Mouse (Mus musculus): ENCODE data around the gene Serf2. TPM values are rescaled to one million over a fixed set of nuclear protein-coding genes. Genes with fewer than 3 reads are reported as not detected.

Serf2 gene
- polyA plus RNA-seq, 1 experiment from 2014 or later, result 262 TPM

DNA sequence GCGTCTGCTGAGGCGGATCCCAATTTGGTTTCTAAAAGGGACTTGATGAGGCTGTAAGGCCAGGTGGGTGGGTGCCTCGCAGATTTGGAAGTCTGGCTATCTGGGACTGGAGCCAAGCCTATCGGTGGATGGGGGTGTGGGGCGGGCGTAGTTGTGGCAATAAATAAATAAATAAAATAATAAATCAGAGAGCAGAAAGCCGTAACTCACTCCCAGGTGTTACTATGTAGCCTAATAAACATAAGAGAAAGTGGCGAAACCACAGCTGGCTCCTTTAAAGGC is 6.0 kb upstream of the Serf2 start:
- H3K9me3 ChIP-seq (ENCODE audit: control insufficient read depth, low read length), result no peaks in the 10 kb centered on the region
- H3K27ac ChIP-seq (ENCODE audit: low read depth, low read length), result no peak overlapping the region
- peak overlapping the region; percentile 38 for H3K4me3 ChIP-seq (ENCODE audit: low read length)
- H3K4me1 ChIP-seq (ENCODE audit: control insufficient read depth, insufficient read depth, low read depth, low read length), result peaks cover 13% of the 10 kb centered on the region
- H3K4me2 ChIP-seq (ENCODE audit: low read length), result peak overlapping the region; percentile 73
- no peak overlapping the region for H3K9ac ChIP-seq (ENCODE audit: low read depth, low read length)
- 12% methylated on average over 8 of the region's 8 CpGs for WGBS
- peaks cover 13% of the 10 kb centered on the region for H3K36me3 ChIP-seq (ENCODE audit: control insufficient read depth, insufficient read depth, low read length)
- no peak for ATAC-seq
- H3K27me3 ChIP-seq (replicated peaks; ENCODE audit: control insufficient read depth, insufficient read depth, low read length), result peaks cover 15% of the 10 kb centered on the region

GRCm38 (mm10) chr2:121444178-121444577 is 4.8 kb upstream of the Serf2 start, which contains the start of gene Ell3:
TSS of gene Ell3 (minus strand) at chr2:121444278.
- Histone ChIP-seq H3K4me1 (ENCODE audit: control insufficient read depth, insufficient read depth, low read depth, low read length) (peaks cover 14% of the 10 kb centered on the region), H3K36me3 (ENCODE audit: control insufficient read depth, insufficient read depth, low read length) (peaks cover 6% of the 10 kb centered on the region; the same call in 1 of the 2 replicates), H3K27me3 (replicated peaks; ENCODE audit: control insufficient read depth, insufficient read depth, low read length) (peaks cover 15% of the 10 kb centered on the region), H3K4me2 (ENCODE audit: low read length) (no peak within 1 kb of the TSS; the same call in 1 of the 2 replicates), H3K9me3 (ENCODE audit: control insufficient read depth, low read length) (no peaks in the 10 kb centered on the region), H3K4me3 (ENCODE audit: low read length) (no peak within 1 kb of the TSS), H3K27ac (ENCODE audit: low read depth, low read length) (no peak within 1 kb of the TSS), H3K9ac (ENCODE audit: low read depth, low read length) (no peak within 1 kb of the TSS)
- ATAC-seq, result no peak
- 92% methylated on average over 1 of the region's 1 CpGs for WGBS

DNA sequence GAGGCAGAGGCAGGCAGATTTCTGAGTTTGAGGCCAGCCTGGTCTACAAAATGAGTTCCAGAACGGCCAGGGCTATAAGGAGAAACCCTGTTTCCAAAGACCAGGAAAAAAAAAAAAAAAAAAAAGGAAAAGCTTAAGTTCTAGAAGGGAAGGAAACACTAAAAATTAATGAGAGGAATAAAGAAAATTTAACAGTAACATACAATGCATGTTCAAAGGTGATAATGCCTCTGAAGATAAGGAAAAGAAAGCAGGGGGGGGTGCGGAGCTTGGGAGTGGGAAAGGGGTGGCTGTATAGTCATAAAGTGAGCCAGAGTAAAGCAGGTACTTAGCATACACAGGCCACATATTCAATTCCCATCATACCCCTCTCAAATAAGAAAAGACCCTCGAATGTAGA is 3.9 kb upstream of the Serf2 start:
- no peak overlapping the region for H3K27ac ChIP-seq (ENCODE audit: low read depth, low read length)
- no peak overlapping the region for H3K9ac ChIP-seq (ENCODE audit: low read depth, low read length)
- H3K4me3 ChIP-seq (ENCODE audit: low read length), result no peak overlapping the region
- peaks cover 15% of the 10 kb centered on the region for H3K4me1 ChIP-seq (ENCODE audit: control insufficient read depth, insufficient read depth, low read depth, low read length)
- H3K9me3 ChIP-seq (ENCODE audit: control insufficient read depth, low read length), result no peaks in the 10 kb centered on the region
- 81% methylated on average over 3 of the region's 3 CpGs for WGBS
- H3K27me3 ChIP-seq (replicated peaks; ENCODE audit: control insufficient read depth, insufficient read depth, low read length), result peaks cover 15% of the 10 kb centered on the region
- ATAC-seq, result no peak
- no peaks in the 10 kb centered on the region for H3K36me3 ChIP-seq (ENCODE audit: control insufficient read depth, insufficient read depth, low read length)
- H3K4me2 ChIP-seq (ENCODE audit: low read length), result no peak overlapping the region

- H3K27ac ChIP-seq (ENCODE audit: low read depth, low read length), result no peak overlapping the region
- peaks cover 9% of the 10 kb centered on the region for H3K27me3 ChIP-seq (replicated peaks; ENCODE audit: control insufficient read depth, insufficient read depth, low read length)
- H3K9me3 ChIP-seq (ENCODE audit: control insufficient read depth, low read length), result no peaks in the 10 kb centered on the region
- no peak for ATAC-seq
- 79% methylated on average over 4 of the region's 4 CpGs for WGBS
- H3K4me1 ChIP-seq (ENCODE audit: control insufficient read depth, insufficient read depth, low read depth, low read length), result peaks cover 23% of the 10 kb centered on the region
- H3K4me3 ChIP-seq (ENCODE audit: low read length), result no peak overlapping the region
- no peak overlapping the region for H3K4me2 ChIP-seq (ENCODE audit: low read length)
- no peaks in the 10 kb centered on the region for H3K36me3 ChIP-seq (ENCODE audit: control insufficient read depth, insufficient read depth, low read length)
- H3K9ac ChIP-seq (ENCODE audit: low read depth, low read length), result no peak overlapping the region
These were observed 2.5 kb upstream of the Serf2 start for GRCm38 (mm10) chr2:121446506-121446905.

DNA sequence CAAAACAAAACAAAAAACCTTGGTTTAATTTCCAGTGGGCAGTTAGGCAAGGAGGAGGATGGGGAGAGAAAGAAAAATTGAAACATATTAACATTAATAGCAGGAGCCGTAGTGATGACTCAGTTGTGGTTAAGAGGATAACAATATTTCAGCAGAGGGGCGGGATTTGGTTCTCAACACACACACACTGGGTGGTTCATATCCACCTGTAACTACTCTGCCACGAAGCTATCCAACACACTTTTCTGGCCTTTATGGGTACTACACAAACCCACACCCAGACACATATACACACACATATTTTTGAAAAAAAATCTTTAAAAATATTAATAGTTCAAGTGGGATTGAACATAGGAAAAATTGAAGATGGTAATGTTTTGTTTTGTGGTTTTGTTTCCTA is 2.0 kb upstream of the Serf2 start:
- no peaks in the 10 kb centered on the region for H3K9me3 ChIP-seq (ENCODE audit: control insufficient read depth, low read length)
- H3K27ac ChIP-seq (ENCODE audit: low read depth, low read length), result no peak overlapping the region
- ATAC-seq, result no peak
- H3K4me2 ChIP-seq (ENCODE audit: low read length), result no peak overlapping the region
- H3K4me3 ChIP-seq (ENCODE audit: low read length), result no peak overlapping the region
- no peaks in the 10 kb centered on the region for H3K36me3 ChIP-seq (ENCODE audit: control insufficient read depth, insufficient read depth, low read length)
- WGBS, result 91% methylated on average over 3 of the region's 3 CpGs
- no peak overlapping the region for H3K9ac ChIP-seq (ENCODE audit: low read depth, low read length)
- peaks cover 21% of the 10 kb centered on the region for H3K4me1 ChIP-seq (ENCODE audit: control insufficient read depth, insufficient read depth, low read depth, low read length)
- peaks cover 7% of the 10 kb centered on the region for H3K27me3 ChIP-seq (replicated peaks; ENCODE audit: control insufficient read depth, insufficient read depth, low read length)

GRCm38 (mm10) chr2:121448136-121448535 is 859 bp upstream of the Serf2 start:
- no peaks in the 10 kb centered on the region for H3K27me3 ChIP-seq (replicated peaks; ENCODE audit: control insufficient read depth, insufficient read depth, low read length)
- H3K36me3 ChIP-seq (ENCODE audit: control insufficient read depth, insufficient read depth, low read length), result peaks cover 9% of the 10 kb centered on the region; the same call in 1 of the 2 replicates
- H3K27ac ChIP-seq (ENCODE audit: low read depth, low read length), result peak overlapping the region; percentile 79
- H3K4me1 ChIP-seq (ENCODE audit: control insufficient read depth, insufficient read depth, low read depth, low read length), result peaks cover 12% of the 10 kb centered on the region
- ATAC-seq, result no peak
- H3K4me3 ChIP-seq (ENCODE audit: low read length), result peak overlapping the region; percentile 95
- H3K9me3 ChIP-seq (ENCODE audit: control insufficient read depth, low read length), result no peaks in the 10 kb centered on the region
- peak overlapping the region; percentile 91 for H3K4me2 ChIP-seq (ENCODE audit: low read length)
- H3K9ac ChIP-seq (ENCODE audit: low read depth, low read length), result peak overlapping the region; percentile 53; the same call in 1 of the 2 replicates
- WGBS, result 21% methylated on average over 9 of the region's 9 CpGs

- H3K9ac ChIP-seq (ENCODE audit: low read depth, low read length), result peak overlapping the region; percentile 94
- no peaks in the 10 kb centered on the region for H3K27me3 ChIP-seq (replicated peaks; ENCODE audit: control insufficient read depth, insufficient read depth, low read length)
- H3K4me3 ChIP-seq (ENCODE audit: low read length), result peak overlapping the region; percentile 95
- under 1% methylated on average over 46 of the region's 54 CpGs for WGBS
- ATAC-seq, result peak; percentile 67
- peak overlapping the region; percentile 94 for H3K4me2 ChIP-seq (ENCODE audit: low read length)
- H3K36me3 ChIP-seq (ENCODE audit: control insufficient read depth, insufficient read depth, low read length), result peaks cover 12% of the 10 kb centered on the region; the same call in 1 of the 2 replicates
- no peaks in the 10 kb centered on the region for H3K9me3 ChIP-seq (ENCODE audit: control insufficient read depth, low read length)
- H3K4me1 ChIP-seq (ENCODE audit: control insufficient read depth, insufficient read depth, low read depth, low read length), result peaks cover 12% of the 10 kb centered on the region
- peak overlapping the region; percentile 97 for H3K27ac ChIP-seq (ENCODE audit: low read depth, low read length)
These were observed 583 bp downstream of the Serf2 start for GRCm38 (mm10) chr2:121449545-121450011.

DNA sequence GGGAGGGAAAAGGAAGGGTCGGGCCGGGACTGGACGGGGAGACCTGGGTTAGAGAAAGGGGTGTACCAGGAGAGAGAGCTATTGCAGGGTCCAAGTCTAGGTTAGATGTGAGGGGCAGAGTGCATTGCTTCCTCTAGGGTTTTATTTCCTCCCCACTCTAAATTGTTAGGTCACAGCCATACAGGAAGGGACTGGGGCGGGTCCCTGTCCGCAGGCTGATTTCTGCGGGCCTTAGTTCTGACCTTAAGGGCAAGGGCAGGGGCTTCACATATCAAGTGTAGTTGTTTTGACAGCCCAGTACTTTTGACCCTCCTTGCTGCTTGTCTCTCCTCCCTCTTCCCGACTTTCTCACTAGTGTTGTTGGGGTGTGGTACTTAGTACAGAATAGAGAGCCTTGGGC is 1.1 kb downstream of the Serf2 start:
- Histone ChIP-seq H3K9me3 (ENCODE audit: control insufficient read depth, low read length) (no peaks in the 10 kb centered on the region), H3K27me3 (replicated peaks; ENCODE audit: control insufficient read depth, insufficient read depth, low read length) (no peaks in the 10 kb centered on the region), H3K4me1 (ENCODE audit: control insufficient read depth, insufficient read depth, low read depth, low read length) (peaks cover 12% of the 10 kb centered on the region), H3K36me3 (ENCODE audit: control insufficient read depth, insufficient read depth, low read length) (peaks cover 12% of the 10 kb centered on the region; the same call in 1 of the 2 replicates), H3K9ac (ENCODE audit: low read depth, low read length) (peak overlapping the region; percentile 94), H3K4me2 (ENCODE audit: low read length) (peak overlapping the region; percentile 94), H3K27ac (ENCODE audit: low read depth, low read length) (peak overlapping the region; percentile 97), H3K4me3 (ENCODE audit: low read length) (peak overlapping the region; percentile 95)
- 4% methylated on average over 7 of the region's 7 CpGs for WGBS
- ATAC-seq, result peak; percentile 5; the same call in 1 of the 2 replicates

DNA sequence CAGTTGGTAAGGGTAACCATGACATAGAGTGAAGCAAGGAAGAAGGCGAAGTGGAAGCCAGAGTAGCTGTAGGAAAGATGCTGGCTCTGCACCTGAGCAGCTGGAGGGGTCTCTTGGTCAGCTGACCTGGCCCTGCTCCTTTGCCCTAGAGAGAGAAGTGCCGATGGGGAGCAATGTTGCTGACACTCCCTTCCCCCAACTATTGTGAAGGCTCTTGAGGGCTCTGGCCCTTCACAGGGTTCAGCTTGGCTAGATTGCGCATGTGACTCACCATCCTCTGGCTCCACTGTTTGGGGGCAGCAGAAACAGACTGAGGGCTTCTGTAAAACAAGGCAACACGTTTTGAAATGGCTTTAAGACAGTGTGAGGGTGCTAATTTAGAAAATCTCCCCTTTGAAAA is 3.4 kb downstream of the Serf2 start:
- H3K9ac ChIP-seq (ENCODE audit: low read depth, low read length), result no peak overlapping the region
- 87% methylated on average over 4 of the region's 4 CpGs for WGBS

More for the DNA sequence above, 3.4 kb downstream of the Serf2 start:
- no peaks in the 10 kb centered on the region for H3K9me3 ChIP-seq (ENCODE audit: control insufficient read depth, low read length)
- no peak for ATAC-seq
- peaks cover 16% of the 10 kb centered on the region for H3K4me1 ChIP-seq (ENCODE audit: control insufficient read depth, insufficient read depth, low read depth, low read length)
- H3K4me2 ChIP-seq (ENCODE audit: low read length), result no peak overlapping the region
- H3K27me3 ChIP-seq (replicated peaks; ENCODE audit: control insufficient read depth, insufficient read depth, low read length), result no peaks in the 10 kb centered on the region
- H3K4me3 ChIP-seq (ENCODE audit: low read length), result no peak overlapping the region
- H3K27ac ChIP-seq (ENCODE audit: low read depth, low read length), result no peak overlapping the region
- H3K36me3 ChIP-seq (ENCODE audit: control insufficient read depth, insufficient read depth, low read length), result peaks cover 12% of the 10 kb centered on the region; the same call in 1 of the 2 replicates
